ENCODE assay signal across 12 mouse cellular contexts in the genomic region with DNA sequence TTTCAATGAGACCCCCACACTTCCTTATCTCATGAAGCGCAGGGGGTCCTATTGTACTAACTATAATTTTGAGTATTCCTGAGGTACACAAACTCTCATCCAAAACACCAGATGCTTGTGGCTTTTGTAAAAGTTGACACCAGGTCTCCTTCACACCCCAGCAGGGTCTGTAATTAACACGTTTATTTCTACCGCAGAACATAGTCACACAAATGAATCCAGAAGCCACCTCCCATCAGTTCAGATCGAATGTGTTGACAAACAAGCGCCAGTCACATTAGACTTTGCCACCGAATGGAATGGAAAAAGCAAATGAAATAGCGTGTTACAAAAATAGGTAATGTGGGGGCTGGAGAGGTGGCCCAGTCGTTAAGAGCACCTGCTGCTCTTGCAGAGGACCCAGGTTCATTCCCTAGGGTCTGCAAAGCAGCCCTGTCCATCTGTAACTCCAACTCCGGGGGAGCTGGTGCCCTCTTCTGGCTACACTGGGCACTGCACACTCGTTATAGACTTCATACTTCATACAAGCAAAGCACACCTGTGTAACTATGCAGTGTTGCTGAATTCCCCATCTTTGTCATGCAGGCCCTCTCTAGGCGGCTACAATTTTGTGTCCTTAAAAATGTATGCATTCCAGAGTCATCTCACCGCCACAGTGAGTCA. TPM values are rescaled to one million over a fixed set of nuclear protein-coding genes. Genes with fewer than 3 reads are reported as not detected.
A peak's percentile ranks its signal among the peaks of the same experiment; 100 is the strongest.
DNase-seq lines count a peak whose midpoint lies in the region; ATAC-seq and TF ChIP-seq lines count a peak whose summit lies in the region.
"Had no signal": no experiment of that assay in that cellular context is flagged by ENCODE, and none has a peak within 500 bp of the region (broad histone marks: within the 10 kb centered on the region; RNA-seq: fewer than 3 reads in every experiment).

No protein-coding gene starts in this region.

- H3K9ac ChIP-seq in lung, embryonic 14.5 days: no peak overlapping the region
- H3K9ac ChIP-seq: embryonic facial prominence, embryonic 13.5 days; hindbrain, embryonic 13.5 days had no signal

- intact Hi-C loops in heart, postnatal 25 days (cut with DNase I): no loop called here

- DNase-seq in heart, adult 11 months: peak; percentile 70
- DNase-seq in heart, postnatal 25 days (ENCODE audit: low spot score): no peak
- DNase-seq in lung, embryonic 14.5 days: peak; percentile 43
- DNase-seq in lung, postnatal 25 days (ENCODE audit: low spot score): no peak
- DNase-seq in c-Kit-positive CD71-positive TER-119-positive erythroid progenitor cells, embryonic 14.5 days (ENCODE audit: low spot score): peak; percentile 10
- peak; percentile 27 for DNase-seq in splenic B cell, adult 2 months (ENCODE audit: low read depth, low spot score)
- no peak for DNase-seq in adrenal gland, adult (ENCODE audit: inconsistent age in 2 of 2, low spot score in 1 of 2)
- no peak for DNase-seq in frontal cortex, postnatal 25 days (ENCODE audit: low spot score in 2 of 2)

- H3K4me3 ChIP-seq in lung, embryonic 14.5 days (ENCODE audit: low read depth, low read length): no peak overlapping the region
- H3K4me3 ChIP-seq: embryonic facial prominence, embryonic 13.5 days; hindbrain, embryonic 13.5 days had no signal

- ATAC-seq in lung, embryonic 14.5 days (ENCODE audit: insufficient read depth): no peak

- H3K4me1 ChIP-seq in lung, embryonic 14.5 days (ENCODE audit: insufficient read depth): no peaks in the 10 kb centered on the region
- H3K4me1 ChIP-seq: embryonic facial prominence, embryonic 13.5 days; hindbrain, embryonic 13.5 days had no signal

- H3K27me3 ChIP-seq in lung, embryonic 14.5 days (ENCODE audit: insufficient read depth, low read length): no peaks in the 10 kb centered on the region
- H3K27me3 ChIP-seq in splenic B cell, adult 2 months (ENCODE audit: control insufficient read depth, insufficient read depth, low read length, poor library complexity, severe bottlenecking): no peaks in the 10 kb centered on the region
- H3K27me3 ChIP-seq: embryonic facial prominence, embryonic 13.5 days; hindbrain, embryonic 13.5 days had no signal

- H3K4me2 ChIP-seq in lung, embryonic 14.5 days: no peak overlapping the region
- H3K4me2 ChIP-seq: embryonic facial prominence, embryonic 13.5 days; hindbrain, embryonic 13.5 days had no signal

- WGBS in lung, embryonic 14.5 days: 74% methylated on average over 12 of the region's 12 CpGs

- no peaks in the 10 kb centered on the region for H3K9me3 ChIP-seq in lung, embryonic 14.5 days (ENCODE audit: low read depth, low read length)
- H3K9me3 ChIP-seq: embryonic facial prominence, embryonic 13.5 days; hindbrain, embryonic 13.5 days had no signal

- peak; percentile 48 for TF ChIP-seq CTCF in lung, embryonic 14.5 days (IDR thresholded peaks at IDR 0.05; ENCODE audit: low read depth)

- no peaks in the 10 kb centered on the region for H3K36me3 ChIP-seq in lung, embryonic 14.5 days (ENCODE audit: insufficient read depth)
- no peaks in the 10 kb centered on the region for H3K36me3 ChIP-seq in splenic B cell, adult 2 months (ENCODE audit: control insufficient read depth, insufficient read depth, low read length, poor library complexity, severe bottlenecking)
- H3K36me3 ChIP-seq: embryonic facial prominence, embryonic 13.5 days; G1E; hindbrain, embryonic 13.5 days had no signal

- no peak overlapping the region for H3K27ac ChIP-seq in lung, embryonic 14.5 days (ENCODE audit: low read depth)
- H3K27ac ChIP-seq: embryonic facial prominence, embryonic 13.5 days; hindbrain, embryonic 13.5 days; macrophage had no signal

RNA-seq across cellular contexts. Expression of a gene that starts 3.9 kb away (rescaled TPM):
- 10 to 100 TPM; 14.0 to 17.9 TPM for total RNA-seq in heart, postnatal 25 days (2021)
- polyA plus RNA-seq in lung, embryonic 14.5 days (2014; fragmentation: Nextera tagmentation; extraction: Ambion mirVana): 24.5 and 26.7 TPM in 2 replicates
- polyA plus RNA-seq: G1E had no signal

Comparison
In these comparisons a context has a peak if more than half of its experiments do, and no peak if none do; other contexts are left out.
1. DNase-seq: peak in heart, adult 11 months (single experiment), lung, embryonic 14.5 days (single experiment), c-Kit-positive CD71-positive TER-119-positive erythroid progenitor cells, embryonic 14.5 days (single experiment) and splenic B cell, adult 2 months (single experiment); none in heart, postnatal 25 days (single experiment), lung, postnatal 25 days (single experiment), adrenal gland, adult (0 of 2) and frontal cortex, postnatal 25 days (0 of 2).